Mouse (Mus musculus) spleen, adult 2 months (tissue): ENCODE measurements around the gene Usp37.

Source experiments
- CTCF ChIP-seq: fragments of 200-500 bp; IDR thresholded peaks from 2 replicates; pipeline ENCODE4 v1.5.1; 2011; ENCODE audit warnings: mild to moderate bottlenecking, inconsistent platforms; ENCODE audit not compliant: insufficient read depth, insufficient read length, insufficient replicate concordance; ENCODE audit errors: extremely low read depth
- POLR2A ChIP-seq: fragments of 200-500 bp; IDR thresholded peaks from 2 replicates; pipeline ENCODE4 v1.6.1; 2011; ENCODE audit warnings: low read depth, low read length, inconsistent platforms

DNA sequence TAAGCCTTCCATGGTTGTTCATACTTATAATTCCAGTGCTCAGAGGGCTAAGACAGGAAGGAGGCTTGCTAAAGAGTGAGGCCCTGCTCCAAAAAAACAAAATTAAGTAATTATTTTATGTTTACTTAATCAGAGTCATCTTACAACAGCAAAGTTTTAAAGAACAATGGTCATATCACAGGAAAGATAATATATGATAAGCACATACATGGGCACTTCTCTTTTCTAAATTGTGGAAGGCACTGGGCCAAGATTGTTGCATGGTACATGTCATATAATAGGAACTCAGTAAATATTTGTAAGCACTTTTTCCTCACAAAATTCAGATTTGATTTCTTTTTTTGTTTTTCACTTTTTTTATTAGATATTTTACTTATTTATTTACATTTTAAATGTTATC lies 24.2 kb downstream of the Usp37 start:
- TF ChIP-seq POLR2A, result no peak
- TF ChIP-seq CTCF, result no peak
